ENCODE assay signal across 21 mouse cellular contexts in the genomic region with DNA sequence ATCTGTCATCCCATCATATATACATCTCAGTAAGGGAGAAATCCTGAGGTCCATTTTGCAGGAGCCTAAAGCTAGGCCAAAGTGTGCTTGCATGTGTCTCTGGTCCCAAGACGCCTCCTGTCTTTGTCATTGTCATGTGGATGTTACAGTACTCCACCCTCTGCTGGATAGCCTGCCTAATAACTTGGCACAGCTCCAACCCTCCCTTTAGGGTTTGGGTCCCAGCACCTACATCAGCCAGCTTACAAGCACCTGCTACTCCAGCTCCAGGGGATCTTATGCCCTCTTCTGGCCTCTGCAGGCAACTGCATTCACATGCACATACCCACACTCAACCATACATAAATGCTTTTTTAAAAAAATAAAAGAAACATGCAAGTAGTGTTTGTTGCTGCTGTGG. TPM values are rescaled to one million over a fixed set of nuclear protein-coding genes. Genes with fewer than 3 reads are reported as not detected.
DNase-seq lines count a peak whose midpoint lies in the region; ATAC-seq and TF ChIP-seq lines count a peak whose summit lies in the region.
"Had no signal": no experiment of that assay in that cellular context is flagged by ENCODE, and none has a peak within 500 bp of the region (broad histone marks: within the 10 kb centered on the region; RNA-seq: fewer than 3 reads in every experiment).

No protein-coding gene starts in this region.

- H3K4me2 ChIP-seq in kidney, postnatal 0 days (ENCODE audit: low read length), result no peak overlapping the region
- no peak overlapping the region for H3K4me2 ChIP-seq in forebrain, embryonic 16.5 days (ENCODE audit: low read length)

- H3K9me3 ChIP-seq in kidney, postnatal 0 days (replicated peaks; ENCODE audit: low read length), result no peaks in the 10 kb centered on the region
- no peaks in the 10 kb centered on the region for H3K9me3 ChIP-seq in E14TG2a.4 (ENCODE audit: low read length)
- no peaks in the 10 kb centered on the region for H3K9me3 ChIP-seq in forebrain, embryonic 16.5 days (ENCODE audit: control insufficient read depth, low read length)
- H3K9me3 ChIP-seq: heart, embryonic 10.5 days had no signal

- 92% methylated on average over 1 of the region's 1 CpGs for WGBS in kidney, postnatal 0 days
- WGBS in bone marrow, adult 2 months, result 75% methylated on average over 1 of the region's 1 CpGs
- 96% methylated on average over 1 of the region's 1 CpGs for WGBS in forebrain, embryonic 16.5 days

- ATAC-seq in kidney, postnatal 0 days (replicated peaks; ENCODE audit: low FRiP score, low read depth), result no peak
- ATAC-seq in forebrain, embryonic 16.5 days, result no peak
- ATAC-seq: forebrain, postnatal 0 days had no signal

- H3K4me1 ChIP-seq in kidney, postnatal 0 days (replicated peaks; ENCODE audit: insufficient read depth, low read length), result no peaks in the 10 kb centered on the region
- H3K4me1 ChIP-seq in testis, adult 2 months (ENCODE audit: control insufficient read depth, insufficient read depth, low read length), result no peaks in the 10 kb centered on the region
- peaks cover 4% of the 10 kb centered on the region for H3K4me1 ChIP-seq in E14TG2a.4 (replicated peaks; ENCODE audit: low read depth, low read length)
- no peaks in the 10 kb centered on the region for H3K4me1 ChIP-seq in bone marrow, adult 2 months (ENCODE audit: control insufficient read depth, insufficient read depth, low read length)
- no peaks in the 10 kb centered on the region for H3K4me1 ChIP-seq in forebrain, embryonic 16.5 days (replicated peaks; ENCODE audit: control insufficient read depth, insufficient read depth, low read length)
- H3K4me1 ChIP-seq: heart, embryonic 10.5 days; hindbrain, embryonic 10.5 days had no signal

- no peak overlapping the region for H3K4me3 ChIP-seq in kidney, postnatal 0 days (replicated peaks; ENCODE audit: low read depth, low read length)
- no peak overlapping the region for H3K4me3 ChIP-seq in testis, adult 2 months (ENCODE audit: control insufficient read depth, low read depth, low read length)
- H3K4me3 ChIP-seq in E14TG2a.4 (replicated peaks; ENCODE audit: low read length), result no peak overlapping the region
- no peak overlapping the region for H3K4me3 ChIP-seq in bone marrow, adult 2 months (replicated peaks; ENCODE audit: control insufficient read depth, low read depth, low read length)
- no peak overlapping the region for H3K4me3 ChIP-seq in forebrain, embryonic 16.5 days (replicated peaks; ENCODE audit: low read length)
- H3K4me3 ChIP-seq: heart, embryonic 10.5 days; hindbrain, embryonic 10.5 days had no signal

- no peak for TF ChIP-seq POLR2A in testis, adult 2 months (IDR thresholded peaks at IDR 0.05; ENCODE audit: control insufficient read depth, low read depth, low read length)
- TF ChIP-seq POLR2A in bone marrow, adult 2 months (IDR thresholded peaks at IDR 0.05; ENCODE audit: borderline replicate concordance, control insufficient read depth, low read depth, low read length), result no peak

- peaks cover under 1% of the 10 kb centered on the region; the same call in 1 of the 2 replicates for H3K27me3 ChIP-seq in kidney, postnatal 0 days (ENCODE audit: insufficient read depth, low read length)
- H3K27me3 ChIP-seq in testis, adult 2 months (ENCODE audit: control insufficient read depth, insufficient read depth, low read length), result no peaks in the 10 kb centered on the region
- peaks cover 15% of the 10 kb centered on the region; the same call in 1 of the 2 replicates for H3K27me3 ChIP-seq in E14TG2a.4 (ENCODE audit: insufficient read depth, low read length)
- H3K27me3 ChIP-seq in forebrain, embryonic 16.5 days (replicated peaks; ENCODE audit: control insufficient read depth, insufficient read depth, low read length), result peaks cover 18% of the 10 kb centered on the region

- H3K36me3 ChIP-seq in kidney, postnatal 0 days (ENCODE audit: insufficient read depth, low read length), result no peaks in the 10 kb centered on the region
- no peaks in the 10 kb centered on the region for H3K36me3 ChIP-seq in testis, adult 2 months (ENCODE audit: control insufficient read depth, insufficient read depth, low read length)
- H3K36me3 ChIP-seq in E14TG2a.4 (ENCODE audit: insufficient read depth, low read length), result no peaks in the 10 kb centered on the region
- H3K36me3 ChIP-seq in forebrain, embryonic 16.5 days (ENCODE audit: control insufficient read depth, insufficient read depth), result no peaks in the 10 kb centered on the region
- H3K36me3 ChIP-seq: heart, embryonic 10.5 days; hindbrain, embryonic 10.5 days had no signal

- 0 out of 2 replicates have a peak, but pooled peaks have one; percentile 17 for TF ChIP-seq CTCF in kidney, postnatal 0 days (IDR thresholded peaks at IDR 0.05; ENCODE audit: low read depth)
- peak; percentile 16; the same call in 1 of the 2 replicates for TF ChIP-seq CTCF in testis, adult 2 months (IDR thresholded peaks at IDR 0.05; ENCODE audit: control insufficient read depth, insufficient read depth, insufficient replicate concordance, low read depth, low read length)
- peak; percentile 53 for TF ChIP-seq CTCF in E14TG2a.4 (conservative IDR thresholded peaks at IDR 0.05; ENCODE audit: low read length)
- peak; percentile 19; the same call in 1 of the 2 replicates for TF ChIP-seq CTCF in bone marrow, adult 2 months (IDR thresholded peaks at IDR 0.05; ENCODE audit: control insufficient read depth, insufficient read depth, low read length)

- no peak for DNase-seq in kidney, postnatal 0 days (ENCODE audit: low spot score)
- DNase-seq in kidney, postnatal 14 days, result no peak
- no peak for DNase-seq in testis, postnatal 10 days (ENCODE audit: low spot score)
- no peak for DNase-seq in retina, postnatal 1 day
- DNase-seq: cerebellum, adult 9-10 months; forebrain, postnatal 0 days; kidney, adult 9 months; lung, adult 18-20 months; right cerebral cortex, adult 18-20 months had no signal

- no peak overlapping the region for H3K27ac ChIP-seq in kidney, postnatal 0 days
- no peak overlapping the region for H3K27ac ChIP-seq in testis, adult 2 months (ENCODE audit: control insufficient read depth, insufficient read depth, low read depth, low read length)
- no peak overlapping the region for H3K27ac ChIP-seq in bone marrow, adult 2 months (ENCODE audit: control insufficient read depth, insufficient read depth, low read depth, low read length, poor library complexity)
- H3K27ac ChIP-seq in forebrain, embryonic 16.5 days (ENCODE audit: low read length), result no peak overlapping the region
- H3K27ac ChIP-seq: heart, embryonic 10.5 days; hindbrain, embryonic 10.5 days had no signal

- H3K9ac ChIP-seq in kidney, postnatal 0 days (ENCODE audit: low read depth, low read length), result no peak overlapping the region
- no peak overlapping the region for H3K9ac ChIP-seq in forebrain, embryonic 16.5 days (replicated peaks; ENCODE audit: low read depth, low read length)
- H3K9ac ChIP-seq: forebrain, postnatal 0 days had no signal

RNA-seq across cellular contexts. Expression of a gene that starts 12.8 kb away (rescaled TPM):
- polyA plus RNA-seq in kidney, postnatal 0 days (2015; fragmentation: Nextera tagmentation; extraction: Ambion mirVana), result not detected in 2 replicates
- not detected in 2 replicates for polyA plus RNA-seq in testis, adult 2 months (2012; rRNA removed)
- not detected in 2 replicates for polyA plus RNA-seq in bone marrow, adult 2 months (2011; ENCODE audit: insufficient read depth, insufficient read length, low replicate concordance, missing spikeins)
- polyA plus RNA-seq in forebrain, embryonic 16.5 days (2015; fragmentation: Nextera tagmentation; extraction: Ambion mirVana), result 0.21 and 0.86 TPM in 2 replicates
- polyA plus RNA-seq: C2C12; cortical plate, adult 2 months; embryonic facial prominence, embryonic 14.5 days; gonadal fat pad, adult 2 months; heart, embryonic 10.5 days; heart, postnatal 0 days; large intestine, adult 2 months had no signal
